ENCODE assay signal across 22 mouse cellular contexts in the genomic region with DNA sequence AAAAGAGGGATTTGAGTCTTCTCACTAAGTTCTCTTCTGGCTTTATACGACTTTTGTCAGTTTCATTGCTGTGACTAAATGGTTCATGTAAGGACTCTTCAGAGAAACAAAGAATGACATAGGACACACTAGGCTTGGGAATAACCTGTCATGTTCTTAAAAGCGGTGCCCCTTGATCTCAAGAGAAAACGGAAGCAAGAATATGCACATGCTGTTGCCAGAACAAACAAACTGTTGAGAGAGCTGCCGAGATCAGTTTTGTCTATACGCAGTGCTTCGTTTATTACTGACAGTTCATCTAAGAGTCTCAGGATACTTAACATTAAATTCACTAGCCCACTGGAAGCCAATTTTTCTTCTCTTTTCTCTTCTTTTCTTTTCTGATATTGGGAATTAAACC.
DNase-seq lines count a peak whose midpoint lies in the region; ATAC-seq and TF ChIP-seq lines count a peak whose summit lies in the region.
"Had no signal": no experiment of that assay in that cellular context is flagged by ENCODE, and none has a peak within 500 bp of the region (broad histone marks: within the 10 kb centered on the region; RNA-seq: fewer than 3 reads in every experiment).

No protein-coding gene starts in this region.

- TF ChIP-seq CTCF in intestine, postnatal 0 days (IDR thresholded peaks at IDR 0.05; ENCODE audit: low read depth) = no peak
- no peak for TF ChIP-seq CTCF in liver, adult 2 months (IDR thresholded peaks at IDR 0.05; ENCODE audit: low read depth, low read length)
- TF ChIP-seq CTCF in liver, postnatal 0 days (IDR thresholded peaks at IDR 0.05; ENCODE audit: low read depth) = no peak
- no peak for TF ChIP-seq CTCF in stomach, postnatal 0 days (IDR thresholded peaks at IDR 0.05; ENCODE audit: low read depth)

- no peak for TF ChIP-seq EP300 in liver, postnatal 0 days (IDR thresholded peaks at IDR 0.05; ENCODE audit: low read depth)
- TF ChIP-seq EP300 in stomach, postnatal 0 days (optimal IDR thresholded peaks at IDR 0.05) = no peak

- no peak overlapping the region for H3K4me3 ChIP-seq in intestine, embryonic 14.5 days (ENCODE audit: low read depth, low read length)
- H3K4me3 ChIP-seq in intestine, postnatal 0 days (ENCODE audit: low read depth, low read length) = no peak overlapping the region
- no peak overlapping the region for H3K4me3 ChIP-seq in liver, adult 2 months (ENCODE audit: insufficient read depth, low read depth, low read length)
- H3K4me3 ChIP-seq in liver, postnatal 0 days (ENCODE audit: low read depth, low read length) = no peak overlapping the region
- no peak overlapping the region for H3K4me3 ChIP-seq in stomach, postnatal 0 days (ENCODE audit: low read depth, low read length)
- H3K4me3 ChIP-seq: embryonic facial prominence, embryonic 13.5 days; embryonic facial prominence, embryonic 15.5 days; erythroblast, embryonic 14.5 days; forebrain, embryonic 10.5 days; forebrain, embryonic 12.5 days had no signal

- H3K4me1 ChIP-seq in intestine, embryonic 14.5 days (replicated peaks; ENCODE audit: control insufficient read depth, insufficient read depth, low read length) = peaks cover 11% of the 10 kb centered on the region
- H3K4me1 ChIP-seq in intestine, postnatal 0 days (replicated peaks; ENCODE audit: control insufficient read depth, insufficient read depth, low read length) = no peaks in the 10 kb centered on the region
- H3K4me1 ChIP-seq in liver, adult 2 months (ENCODE audit: control insufficient read depth, insufficient read depth, low read length) = peaks cover 12% of the 10 kb centered on the region
- peaks cover 3% of the 10 kb centered on the region for H3K4me1 ChIP-seq in liver, postnatal 0 days (ENCODE audit: insufficient read depth)
- H3K4me1 ChIP-seq in stomach, postnatal 0 days (replicated peaks; ENCODE audit: control insufficient read depth, insufficient read depth) = 0 out of 2 replicates have a peak, but pooled peaks cover 2% of the 10 kb centered on the region

- no peak for TF ChIP-seq POLR2A in liver, adult 2 months (IDR thresholded peaks at IDR 0.05; ENCODE audit: extremely low read depth, insufficient read depth, low read length)

- H3K27me3 ChIP-seq in intestine, embryonic 14.5 days (replicated peaks; ENCODE audit: control insufficient read depth, insufficient read depth, low read length) = no peaks in the 10 kb centered on the region
- H3K27me3 ChIP-seq in intestine, postnatal 0 days (replicated peaks; ENCODE audit: control insufficient read depth, insufficient read depth, low read length) = no peaks in the 10 kb centered on the region
- no peaks in the 10 kb centered on the region for H3K27me3 ChIP-seq in liver, adult 2 months (ENCODE audit: control insufficient read depth, insufficient read depth, low read length)
- no peaks in the 10 kb centered on the region for H3K27me3 ChIP-seq in liver, postnatal 0 days (ENCODE audit: insufficient read depth, low read length)
- no peaks in the 10 kb centered on the region for H3K27me3 ChIP-seq in stomach, postnatal 0 days (ENCODE audit: control insufficient read depth, insufficient read depth, low read length)
- H3K27me3 ChIP-seq: embryonic facial prominence, embryonic 13.5 days; embryonic facial prominence, embryonic 15.5 days; forebrain, embryonic 12.5 days had no signal

- no peak overlapping the region for H3K4me2 ChIP-seq in intestine, embryonic 14.5 days (ENCODE audit: low read length)
- no peak overlapping the region for H3K4me2 ChIP-seq in intestine, postnatal 0 days (replicated peaks; ENCODE audit: low read depth)
- no peak overlapping the region for H3K4me2 ChIP-seq in liver, postnatal 0 days (ENCODE audit: low read depth, low read length)
- H3K4me2 ChIP-seq in stomach, postnatal 0 days (replicated peaks; ENCODE audit: low read depth) = no peak overlapping the region
- H3K4me2 ChIP-seq: embryonic facial prominence, embryonic 13.5 days; embryonic facial prominence, embryonic 15.5 days; forebrain, embryonic 12.5 days had no signal

- peaks cover 18% of the 10 kb centered on the region; the same call in 1 of the 2 replicates for H3K79me2 ChIP-seq in liver, adult 2 months (ENCODE audit: control insufficient read depth, insufficient read depth, low read length)

- H3K36me3 ChIP-seq in intestine, embryonic 14.5 days (ENCODE audit: control insufficient read depth, insufficient read depth, low read length) = no peaks in the 10 kb centered on the region
- no peaks in the 10 kb centered on the region for H3K36me3 ChIP-seq in intestine, postnatal 0 days (ENCODE audit: control insufficient read depth, insufficient read depth)
- H3K36me3 ChIP-seq in liver, adult 2 months (ENCODE audit: control insufficient read depth, insufficient read depth, low read length) = no peaks in the 10 kb centered on the region; the same call in 1 of the 2 replicates
- H3K36me3 ChIP-seq in liver, postnatal 0 days (replicated peaks; ENCODE audit: insufficient read depth, low read length) = no peaks in the 10 kb centered on the region; the same call in 1 of the 2 replicates
- H3K36me3 ChIP-seq in stomach, postnatal 0 days (ENCODE audit: control insufficient read depth, insufficient read depth, low read length) = no peaks in the 10 kb centered on the region
- H3K36me3 ChIP-seq: embryonic facial prominence, embryonic 15.5 days; forebrain, embryonic 12.5 days had no signal

- H3K27ac ChIP-seq in intestine, embryonic 14.5 days (ENCODE audit: low read depth) = no peak overlapping the region
- H3K27ac ChIP-seq in intestine, postnatal 0 days (ENCODE audit: low read depth, low read length) = no peak overlapping the region
- no peak overlapping the region for H3K27ac ChIP-seq in liver, adult 2 months (replicated peaks; ENCODE audit: insufficient read depth, low read depth, low read length)
- no peak overlapping the region for H3K27ac ChIP-seq in liver, postnatal 0 days (ENCODE audit: low read depth)
- H3K27ac ChIP-seq in stomach, postnatal 0 days (replicated peaks) = no peak overlapping the region
- H3K27ac ChIP-seq: embryonic facial prominence, embryonic 13.5 days; embryonic facial prominence, embryonic 15.5 days; forebrain, embryonic 10.5 days; forebrain, embryonic 12.5 days had no signal

- no peaks in the 10 kb centered on the region for H3K9me3 ChIP-seq in intestine, embryonic 14.5 days (ENCODE audit: control insufficient read depth, low read length)
- no peaks in the 10 kb centered on the region for H3K9me3 ChIP-seq in intestine, postnatal 0 days (ENCODE audit: control insufficient read depth)
- no peaks in the 10 kb centered on the region for H3K9me3 ChIP-seq in liver, postnatal 0 days (ENCODE audit: low read length)
- no peaks in the 10 kb centered on the region for H3K9me3 ChIP-seq in stomach, postnatal 0 days (ENCODE audit: control insufficient read depth, low read length)
- H3K9me3 ChIP-seq: embryonic facial prominence, embryonic 13.5 days; embryonic facial prominence, embryonic 15.5 days; forebrain, embryonic 10.5 days; forebrain, embryonic 12.5 days had no signal

- ATAC-seq in intestine, embryonic 14.5 days (replicated peaks; ENCODE audit: low FRiP score, low TSS enrichment, low read depth) = no peak
- ATAC-seq in intestine, postnatal 0 days = no peak
- ATAC-seq in liver, postnatal 0 days = no peak
- ATAC-seq in stomach, postnatal 0 days (ENCODE audit: low FRiP score, low TSS enrichment) = no peak
- ATAC-seq in monocyte, adult 5-6 weeks (replicated peaks; ENCODE audit: insufficient number of reproducible peaks, low FRiP score, low TSS enrichment, poor library complexity, severe bottlenecking) = no peak
- ATAC-seq: forebrain, embryonic 14.5 days had no signal

- no peak overlapping the region for H3K9ac ChIP-seq in intestine, embryonic 14.5 days (ENCODE audit: low read length)
- H3K9ac ChIP-seq in intestine, postnatal 0 days (ENCODE audit: low read depth, low read length) = no peak overlapping the region
- no peak overlapping the region for H3K9ac ChIP-seq in liver, adult 2 months (ENCODE audit: low read depth, low read length)
- no peak overlapping the region for H3K9ac ChIP-seq in liver, postnatal 0 days (replicated peaks)
- no peak overlapping the region for H3K9ac ChIP-seq in stomach, postnatal 0 days (ENCODE audit: low read length)
- H3K9ac ChIP-seq: embryonic facial prominence, embryonic 13.5 days; embryonic facial prominence, embryonic 15.5 days; forebrain, embryonic 12.5 days had no signal

- peak; percentile 21 for DNase-seq in intestine, embryonic 14.5 days (ENCODE audit: low spot score)
- peak; percentile 67 for DNase-seq in liver, adult 2 months (ENCODE audit: extremely low read depth, low read depth, low spot score)
- no peak for DNase-seq in liver, postnatal 0 days
- DNase-seq in stomach, postnatal 0 days (ENCODE audit: low spot score) = peak; percentile 3
- DNase-seq: adrenal gland, adult 2 months; adrenal gland, postnatal 10 days; adrenal gland, postnatal 25 days; cerebellum, adult 11 months; cerebellum, adult 18-20 months; cerebellum, adult 8-10 months; cerebellum, adult 9-11 months; cerebellum, postnatal 14 days; cerebellum, postnatal 36 days; embryo, embryonic 11 days had no signal

- WGBS in intestine, embryonic 14.5 days = 63% methylated on average over 6 of the region's 6 CpGs
- 63% methylated on average over 6 of the region's 6 CpGs for WGBS in intestine, postnatal 0 days
- 27% methylated on average over 6 of the region's 6 CpGs for WGBS in liver, adult 2 months
- WGBS in liver, postnatal 0 days (ENCODE audit: insufficient replicate concordance) = 68% methylated on average over 6 of the region's 6 CpGs
- WGBS in stomach, postnatal 0 days = 54% methylated on average over 6 of the region's 6 CpGs
